Mouse (Mus musculus): ENCODE data around the gene Kif17.

Kif17 gene

DNA sequence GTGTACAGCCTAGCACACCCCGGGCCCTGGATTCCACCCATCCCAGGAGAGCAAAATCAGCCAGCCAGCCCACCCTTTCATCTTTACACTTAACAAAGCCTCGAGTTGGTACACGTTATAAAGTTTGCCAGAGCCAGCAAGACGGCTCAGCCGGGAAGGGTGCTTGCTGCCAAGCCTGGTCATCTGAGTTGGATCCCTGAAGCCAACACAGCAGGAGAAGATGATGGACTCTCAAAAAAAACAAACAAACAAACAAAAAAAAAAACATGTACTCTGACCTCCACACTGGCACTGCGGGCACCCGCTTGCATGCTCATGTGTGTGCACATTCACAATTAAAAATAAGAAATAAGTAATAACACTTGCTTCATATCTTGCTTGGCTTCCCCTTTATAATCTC lies 91.8 kb downstream of the Kif17 start:
- DNase-seq (ENCODE audit: low spot score) = no peak

GRCm38 (mm10) chr4:138342778-138343177 lies 92.5 kb downstream of the Kif17 start:
- DNase-seq (ENCODE audit: low spot score) = no peak

DNA sequence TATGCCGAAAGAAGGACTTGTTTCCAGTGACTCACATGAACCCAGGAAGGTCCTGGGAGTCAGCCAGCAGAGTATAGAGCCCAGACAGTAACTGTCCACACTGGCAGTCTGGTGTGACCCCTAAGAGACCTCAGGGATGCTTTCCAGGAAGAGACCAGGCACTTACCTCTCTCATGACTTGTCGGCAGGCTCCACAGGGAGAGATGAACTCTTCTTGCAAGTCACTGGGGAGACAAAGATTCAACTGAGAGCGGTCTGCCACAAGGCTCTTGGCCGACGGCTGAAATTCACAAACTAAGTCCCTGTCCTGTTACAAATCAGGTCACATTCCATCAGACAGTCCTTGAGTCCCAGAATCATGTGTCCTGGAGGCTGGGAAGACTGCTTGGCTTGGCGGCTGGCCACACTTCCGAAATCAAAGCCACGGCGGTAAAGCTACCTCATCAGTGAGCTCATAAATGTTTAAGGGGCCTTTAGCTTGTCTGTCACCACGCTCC lies 93.2 kb downstream of the Kif17 start:
- DNase-seq (ENCODE audit: low spot score) = no peak

DNA sequence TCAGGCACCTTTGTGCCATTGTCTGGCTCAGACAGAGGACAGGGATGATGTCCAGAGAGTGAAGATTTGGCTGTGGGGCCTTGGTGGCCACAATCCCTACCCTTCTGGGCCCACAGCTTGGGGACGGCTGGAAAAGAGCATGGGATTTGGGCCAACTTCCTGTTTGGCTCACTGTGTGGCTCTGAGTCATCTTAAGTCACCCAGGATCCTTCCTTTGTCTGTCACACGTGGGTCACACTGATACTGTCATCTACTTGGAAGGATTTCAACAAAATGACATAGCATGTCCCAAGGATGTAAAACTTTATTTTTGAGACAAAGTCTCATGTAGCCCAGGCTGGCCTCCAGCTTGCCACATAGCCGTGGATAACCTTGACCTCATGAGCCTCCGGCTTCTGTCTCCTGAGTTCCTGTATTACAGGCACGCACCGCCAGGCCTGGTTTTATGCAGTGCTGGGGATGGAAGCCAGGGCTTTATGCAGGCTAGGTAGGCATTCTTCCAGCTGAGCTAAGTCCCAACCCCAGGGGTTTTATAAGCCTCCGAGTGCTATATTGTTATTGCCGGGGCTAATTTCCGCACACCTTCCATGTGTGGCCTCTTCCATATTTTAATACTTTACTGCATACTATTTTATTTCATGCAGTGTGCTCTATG lies 94.8 kb downstream of the Kif17 start:
- no peak for DNase-seq (ENCODE audit: low spot score)

DNA sequence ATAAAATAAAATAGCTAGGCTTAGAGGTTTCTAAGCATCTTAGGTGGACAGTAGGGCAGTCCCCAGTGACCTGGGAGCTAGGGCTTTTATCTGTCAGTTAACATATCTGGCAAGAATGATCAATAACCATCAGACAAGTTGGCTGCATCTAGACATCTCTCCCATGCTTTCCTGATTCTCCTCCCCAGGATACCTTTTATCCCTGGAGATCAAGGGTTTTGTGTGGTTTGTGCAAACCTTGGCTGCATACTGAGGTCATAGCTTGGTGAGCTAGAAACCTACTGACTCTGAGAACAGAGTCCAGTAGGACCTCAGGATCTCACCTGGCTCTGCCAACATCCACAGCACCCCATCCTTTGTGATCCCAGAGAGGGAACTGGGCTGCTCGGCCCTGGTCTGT lies 97.0 kb downstream of the Kif17 start:
- DNase-seq (ENCODE audit: low spot score) = no peak

GRCm38 (mm10) chr4:138348716-138349115 lies 98.5 kb downstream of the Kif17 start:
- no peak for DNase-seq (ENCODE audit: low spot score)

Measured in urinary bladder, postnatal 10 days (tissue).